Mouse (Mus musculus) right cerebral cortex, postnatal 10 days (tissue): ENCODE results near the gene Alkbh8.
"Not testable (repeated sequence)": the region's sequence is repeated elsewhere in the genome, so short reads cannot be mapped to it uniquely, and the experiment has no call there.

ENCODE experiments used
- DNase-seq, 2 experiments: peaks; one replicate each; pipeline ENCODE4 v3.0.0; 2021; ENCODE audit warnings: low spot score in 2 of 2

Gene Alkbh8

GRCm38 (mm10) chr9:3334962-3335767 lies at the start of gene Alkbh8:
Gene Alkbh8, plus strand, starts transcription at chr9:3335140.
- DNase-seq: peak; percentile 86 to 88

GRCm38 (mm10) chr9:3309292-3309836 lies 25.6 kb upstream of the Alkbh8 start:
- no peak for DNase-seq

- no peak for DNase-seq
Measured at GRCm38 (mm10) chr9:3310016-3310415, 24.9 kb upstream of the Alkbh8 start.

GRCm38 (mm10) chr9:3327342-3328053 lies 7.4 kb upstream of the Alkbh8 start:
- not testable (repeated sequence) for DNase-seq

- no peak for DNase-seq
Measured at GRCm38 (mm10) chr9:3328054-3328595, 6.8 kb upstream of the Alkbh8 start.

GRCm38 (mm10) chr9:3330319-3330718 lies 4.6 kb upstream of the Alkbh8 start:
- DNase-seq: no peak

GRCm38 (mm10) chr9:3330737-3331384 lies 4.1 kb upstream of the Alkbh8 start:
- no peak for DNase-seq

- DNase-seq: no peak
Measured at GRCm38 (mm10) chr9:3336661-3337060, 1.7 kb downstream of the Alkbh8 start.

GRCm38 (mm10) chr9:3345136-3345535 lies 10.2 kb downstream of the Alkbh8 start:
- no peak for DNase-seq

GRCm38 (mm10) chr9:3345967-3346366 lies 11.0 kb downstream of the Alkbh8 start:
- no peak for DNase-seq

GRCm38 (mm10) chr9:3350056-3350455 lies 15.1 kb downstream of the Alkbh8 start:
- no peak for DNase-seq

- DNase-seq: not testable (repeated sequence)
Measured at GRCm38 (mm10) chr9:3376323-3376722, 41.4 kb downstream of the Alkbh8 start.

- DNase-seq: peak; percentile 89 to 93
Measured at GRCm38 (mm10) chr9:3403251-3404208, 68.6 kb downstream of the Alkbh8 start, which contains the start of gene Cwf19l2. Gene Cwf19l2, plus strand, starts transcription at chr9:3403592.

GRCm38 (mm10) chr9:3404372-3404771 lies 69.4 kb downstream of the Alkbh8 start:
- peak in 1 of 2 experiments; percentile 39 for DNase-seq

GRCm38 (mm10) chr9:3439555-3440300 lies 104.8 kb downstream of the Alkbh8 start:
- not testable (repeated sequence) for DNase-seq
